Mouse (Mus musculus) kidney, adult 9 months (tissue): ENCODE measurements around the gene Etnk1.

ENCODE experiments used
- DNase-seq: peaks from one replicate; pipeline ENCODE4 v3.0.0; 2022

The Etnk1 gene

DNA sequence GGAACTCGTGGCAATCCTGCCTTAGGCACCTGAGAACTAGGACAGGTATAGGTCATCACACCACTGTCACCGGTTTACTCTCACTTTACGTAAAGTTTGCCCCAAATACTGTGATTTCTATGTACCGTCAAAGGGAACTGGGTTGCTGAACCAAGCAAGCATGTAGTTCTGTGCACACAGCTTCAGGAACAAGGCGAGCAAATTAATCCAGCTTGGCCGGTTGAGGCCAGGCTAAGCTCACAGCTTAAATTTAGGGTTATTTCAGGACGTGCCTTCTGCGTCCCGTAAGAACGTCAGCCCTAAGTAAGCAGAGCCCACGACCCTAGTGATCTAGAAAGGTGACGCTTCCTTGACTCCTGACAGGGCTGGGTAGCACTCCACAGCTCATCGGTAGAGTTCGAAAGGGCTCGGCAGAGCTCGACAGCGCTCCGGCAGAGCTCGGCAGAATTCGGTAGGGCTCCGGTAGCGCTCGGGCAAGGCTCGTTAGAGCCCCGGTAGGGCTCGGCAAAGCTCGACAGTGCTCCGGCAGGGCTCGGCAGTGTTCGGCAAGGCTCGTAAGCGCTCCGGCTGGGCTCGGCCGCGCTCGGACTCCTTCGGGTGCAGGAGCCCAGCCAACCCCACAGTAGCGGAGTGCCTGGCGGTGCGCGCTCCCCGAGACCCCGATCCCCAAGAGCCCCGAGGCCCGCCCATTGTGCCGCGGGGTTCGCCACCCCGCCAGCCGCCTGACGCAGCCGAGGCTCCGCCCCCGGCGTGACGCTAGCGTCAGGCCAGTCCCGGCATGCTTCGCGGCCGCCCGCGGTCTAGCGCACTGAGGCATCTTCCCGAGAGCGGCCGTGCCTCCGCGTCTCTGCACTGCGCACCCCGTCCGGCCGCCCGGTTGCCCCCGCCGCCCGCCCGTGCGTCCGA lies at the start of gene Etnk1:
TSS of gene Etnk1 (plus strand) at position 770 of the 906 bp plus-strand sequence.
- peak; percentile 97 for DNase-seq

DNA sequence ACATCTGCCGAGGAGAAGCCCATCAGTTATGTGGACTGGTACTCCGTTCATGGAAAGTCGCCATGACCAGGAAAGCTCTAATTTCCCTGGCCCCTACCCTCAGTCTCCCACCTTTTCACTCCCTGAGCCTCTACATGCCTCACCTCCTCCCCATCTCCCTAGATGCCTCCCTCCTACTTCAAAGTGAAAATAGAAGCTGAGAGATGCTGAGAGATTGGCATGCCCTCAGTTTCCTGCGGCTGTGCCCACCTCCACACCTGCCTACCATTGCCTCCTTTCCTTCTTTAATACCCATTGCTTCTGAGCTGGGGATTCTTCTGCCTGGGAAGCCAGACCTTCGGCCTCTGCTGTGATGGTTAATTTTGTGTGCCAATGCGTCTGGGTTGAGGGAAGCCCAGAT lies 47.7 kb upstream of the Etnk1 start:
- no peak for DNase-seq

DNA sequence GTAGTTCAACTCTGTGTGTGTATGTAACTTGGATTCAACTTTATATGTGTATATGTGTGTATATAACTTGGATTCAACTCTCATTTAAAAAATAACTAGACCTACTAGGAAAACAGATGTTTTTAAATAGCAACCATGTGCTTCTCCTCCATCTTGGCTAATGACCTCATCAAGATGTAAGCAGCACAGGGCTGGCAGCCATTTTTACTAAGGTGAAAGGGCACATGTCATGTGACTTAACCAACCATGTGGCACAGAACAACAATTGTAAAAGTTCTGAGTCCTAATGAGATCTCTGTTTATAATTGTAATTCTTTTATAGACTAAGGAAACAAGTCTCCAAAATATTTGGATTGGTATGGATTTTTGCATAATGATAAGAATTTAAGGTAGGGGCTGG lies 41.3 kb upstream of the Etnk1 start:
- no peak for DNase-seq

DNA sequence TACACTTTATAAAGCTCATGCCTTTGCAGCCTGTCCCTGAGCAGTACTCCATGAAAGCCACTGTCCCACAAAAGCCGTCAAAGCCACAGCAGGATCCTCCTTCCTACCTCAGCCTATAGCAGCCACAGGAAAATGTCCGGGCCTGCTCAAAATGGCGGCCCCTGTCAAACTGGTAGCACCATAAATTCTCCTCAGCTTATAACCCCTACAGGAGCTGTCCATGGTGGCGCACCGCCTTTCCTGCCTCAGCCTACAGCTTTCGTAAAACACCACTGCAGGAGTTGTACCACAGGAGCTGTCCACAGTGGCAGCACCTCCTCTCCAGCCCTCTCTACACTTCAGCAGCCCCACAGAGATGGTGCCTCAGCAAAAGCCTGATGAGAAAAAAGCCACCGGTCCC lies 37.6 kb upstream of the Etnk1 start:
- DNase-seq: no peak

DNA sequence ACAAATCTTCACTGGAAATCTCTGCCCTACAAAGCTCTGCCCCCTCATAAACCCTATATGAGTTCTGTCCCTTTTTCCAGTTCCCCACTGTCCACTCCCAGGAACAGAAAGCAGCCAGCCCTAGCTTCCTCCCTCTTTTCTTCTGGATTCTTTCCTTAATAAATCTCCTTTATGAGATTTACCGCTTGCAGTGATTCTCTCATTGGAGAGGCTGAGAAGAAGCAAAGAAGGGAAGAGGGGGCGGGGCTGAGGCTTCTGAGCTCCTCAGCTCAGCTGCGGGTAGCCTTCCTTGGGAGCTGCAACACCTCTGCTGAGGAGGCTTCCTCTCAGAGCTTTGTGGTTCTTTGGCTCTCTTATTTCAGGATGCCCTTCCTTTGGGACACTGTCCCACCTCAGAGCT lies 37.1 kb upstream of the Etnk1 start:
- DNase-seq: no peak

DNA sequence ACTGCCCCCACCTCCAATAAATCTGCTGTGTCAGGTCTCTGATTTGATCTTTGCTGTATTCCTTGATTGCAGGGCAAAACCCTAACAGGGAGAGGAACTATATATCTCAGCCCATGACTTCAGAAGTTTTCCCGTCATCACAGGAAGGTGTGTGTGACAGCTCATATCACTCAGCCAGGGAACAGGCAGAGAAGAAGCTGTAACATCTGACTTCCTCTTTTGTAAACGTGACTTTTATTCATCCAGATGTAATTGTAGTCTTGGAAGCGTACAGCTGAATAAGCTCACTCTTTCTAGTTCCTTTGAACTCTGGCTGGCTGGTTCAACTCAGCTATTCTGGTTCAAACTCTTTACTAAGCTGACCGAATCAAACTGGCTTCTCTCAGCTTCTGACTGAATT lies 36.6 kb upstream of the Etnk1 start:
- no peak for DNase-seq

DNA sequence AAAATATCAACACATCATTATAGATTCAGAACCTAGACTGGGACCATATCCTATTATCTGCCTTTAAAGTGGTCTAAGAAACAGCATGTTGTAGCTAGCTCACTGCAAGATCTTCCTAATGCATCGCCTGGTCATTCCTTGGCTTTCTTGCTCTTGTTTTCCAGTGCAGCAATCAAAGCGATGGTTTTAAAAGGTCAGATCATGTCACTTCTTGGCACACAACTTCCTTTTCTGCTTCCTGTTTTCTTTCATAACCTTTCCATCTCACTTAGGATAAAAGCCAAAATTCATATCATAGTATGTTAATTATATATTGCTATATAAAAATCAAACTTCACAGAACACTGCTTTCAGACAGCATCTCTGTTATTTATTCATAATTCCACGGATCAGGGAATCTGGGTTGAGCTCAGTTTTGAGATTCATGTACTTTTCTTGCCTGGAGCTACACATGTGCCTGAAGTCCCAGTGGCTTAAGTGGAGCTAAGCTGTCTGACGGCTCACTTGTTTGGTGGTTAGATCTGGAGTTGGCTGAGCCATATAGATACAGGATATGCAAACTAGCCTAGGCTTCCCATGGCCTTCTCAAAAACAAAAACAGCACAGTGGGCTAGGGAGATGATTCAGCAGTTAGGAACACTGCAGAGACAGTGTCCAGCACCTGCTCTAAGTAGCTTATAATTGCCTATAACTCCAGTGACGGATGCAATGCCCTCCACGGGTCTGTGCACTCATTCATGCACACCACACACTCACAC lies 34.9 kb upstream of the Etnk1 start:
- no peak for DNase-seq

DNA sequence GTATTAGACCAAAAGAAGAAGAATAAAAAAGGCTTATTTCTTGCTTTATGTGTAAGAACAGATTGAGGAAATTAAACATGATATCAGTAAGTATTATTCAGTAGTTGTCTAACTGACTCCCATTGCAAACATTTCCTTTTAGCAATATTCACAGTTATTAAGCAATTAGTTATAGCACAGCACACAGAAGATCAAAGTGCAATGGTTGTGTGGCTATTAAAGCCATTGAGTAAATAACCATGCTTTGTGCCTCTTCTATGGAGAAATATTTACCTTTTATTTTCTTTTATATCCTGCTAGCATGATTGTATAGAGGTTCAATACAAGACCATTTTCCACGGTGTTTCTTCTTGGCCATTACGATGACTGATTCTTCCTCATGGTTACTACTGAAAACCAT lies 33.9 kb upstream of the Etnk1 start:
- no peak for DNase-seq

DNA sequence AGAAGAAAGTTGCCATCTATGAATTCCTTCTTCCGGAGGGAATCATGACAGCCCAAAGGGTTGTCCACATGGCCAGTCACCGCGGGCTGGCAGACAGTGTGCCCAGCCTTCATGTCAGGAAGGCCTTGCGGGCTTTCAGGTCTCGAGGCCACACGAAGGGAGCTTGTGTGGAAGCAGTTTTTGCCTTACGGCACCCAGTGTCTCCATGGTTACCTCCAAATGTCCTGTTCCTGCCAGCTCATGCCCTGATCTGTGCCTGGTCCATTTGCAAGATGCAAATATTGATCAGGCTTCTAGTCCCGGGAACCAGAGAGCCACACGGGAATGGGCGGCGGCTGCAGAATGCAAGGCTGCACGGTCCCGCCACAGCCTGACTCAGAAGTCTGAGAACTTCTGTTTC lies 31.9 kb upstream of the Etnk1 start:
- DNase-seq: no peak

DNA sequence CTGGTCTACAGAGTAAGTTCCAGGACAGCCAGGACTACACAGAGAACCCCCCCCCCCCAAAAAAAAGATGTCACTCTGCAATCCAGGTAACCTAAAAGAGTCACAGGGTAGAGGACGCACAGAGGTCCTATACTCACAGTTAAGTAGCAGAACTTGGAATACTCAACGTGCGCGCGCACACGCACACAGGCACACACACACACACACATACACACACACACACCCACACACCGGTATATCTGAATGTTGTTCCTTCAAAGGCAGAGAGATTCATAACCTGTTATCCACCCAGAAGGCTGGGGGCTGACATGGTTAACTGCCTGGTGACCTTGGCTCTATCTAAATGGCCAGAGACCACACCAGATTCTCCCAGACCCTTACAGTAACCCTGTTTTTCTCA lies 30.3 kb upstream of the Etnk1 start:
- no peak for DNase-seq

DNA sequence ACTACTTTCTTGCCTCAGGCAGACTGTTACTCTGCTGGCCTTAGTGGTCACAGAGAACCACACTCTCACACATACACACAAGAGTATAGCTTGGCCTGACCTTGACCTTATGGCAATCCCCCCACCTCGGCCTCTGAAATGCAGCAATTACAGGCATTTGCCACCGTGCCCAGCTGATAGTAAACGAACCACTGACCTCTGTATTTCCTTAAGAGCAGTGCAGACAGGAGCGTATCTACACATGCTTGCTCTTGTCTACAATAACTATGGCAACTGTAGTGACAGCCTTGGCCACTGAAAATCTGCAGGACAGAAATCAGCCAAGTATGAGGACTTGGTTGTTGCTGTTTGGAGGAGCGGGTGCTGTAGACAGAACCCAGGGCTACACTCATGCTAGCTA lies 29.7 kb upstream of the Etnk1 start:
- no peak for DNase-seq

DNA sequence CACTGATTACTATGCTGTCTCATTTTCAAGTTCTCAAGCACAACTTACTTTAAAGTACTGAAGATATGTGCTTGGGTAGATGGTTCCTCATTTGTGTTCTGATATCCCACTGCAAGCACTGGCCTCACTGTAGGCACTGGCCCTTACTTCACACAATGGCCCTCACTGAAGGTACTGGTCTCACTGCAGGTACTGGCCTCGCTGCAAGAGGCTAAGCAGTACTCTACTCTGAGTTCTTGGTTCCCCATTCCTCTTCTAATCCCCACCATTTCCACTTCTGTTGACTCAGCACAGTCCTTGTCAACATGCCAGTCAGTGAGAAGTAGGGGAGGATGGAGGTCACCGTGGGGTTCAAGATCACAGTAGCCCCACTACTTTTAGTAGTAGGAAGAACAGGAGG lies 27.6 kb upstream of the Etnk1 start:
- DNase-seq: no peak

DNA sequence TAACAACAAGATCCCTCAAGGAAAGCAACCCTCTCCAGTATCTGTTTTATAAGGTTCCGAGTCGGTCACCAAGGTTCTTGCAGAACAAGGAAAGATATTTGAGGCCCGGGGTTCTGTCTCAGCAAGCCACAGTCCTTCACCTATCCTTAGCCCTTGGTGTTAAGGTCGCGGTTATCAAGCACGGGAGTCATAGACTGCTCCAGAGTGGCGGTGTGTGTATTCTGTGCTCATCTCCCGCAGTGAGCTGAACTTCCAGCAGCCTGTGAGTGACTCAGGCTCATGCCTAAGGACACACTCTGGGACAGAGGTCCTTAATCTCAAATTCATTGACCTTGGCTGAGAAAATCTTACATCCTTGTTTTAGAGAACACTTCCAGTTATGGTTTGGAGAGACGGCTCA lies 26.1 kb upstream of the Etnk1 start:
- no peak for DNase-seq

DNA sequence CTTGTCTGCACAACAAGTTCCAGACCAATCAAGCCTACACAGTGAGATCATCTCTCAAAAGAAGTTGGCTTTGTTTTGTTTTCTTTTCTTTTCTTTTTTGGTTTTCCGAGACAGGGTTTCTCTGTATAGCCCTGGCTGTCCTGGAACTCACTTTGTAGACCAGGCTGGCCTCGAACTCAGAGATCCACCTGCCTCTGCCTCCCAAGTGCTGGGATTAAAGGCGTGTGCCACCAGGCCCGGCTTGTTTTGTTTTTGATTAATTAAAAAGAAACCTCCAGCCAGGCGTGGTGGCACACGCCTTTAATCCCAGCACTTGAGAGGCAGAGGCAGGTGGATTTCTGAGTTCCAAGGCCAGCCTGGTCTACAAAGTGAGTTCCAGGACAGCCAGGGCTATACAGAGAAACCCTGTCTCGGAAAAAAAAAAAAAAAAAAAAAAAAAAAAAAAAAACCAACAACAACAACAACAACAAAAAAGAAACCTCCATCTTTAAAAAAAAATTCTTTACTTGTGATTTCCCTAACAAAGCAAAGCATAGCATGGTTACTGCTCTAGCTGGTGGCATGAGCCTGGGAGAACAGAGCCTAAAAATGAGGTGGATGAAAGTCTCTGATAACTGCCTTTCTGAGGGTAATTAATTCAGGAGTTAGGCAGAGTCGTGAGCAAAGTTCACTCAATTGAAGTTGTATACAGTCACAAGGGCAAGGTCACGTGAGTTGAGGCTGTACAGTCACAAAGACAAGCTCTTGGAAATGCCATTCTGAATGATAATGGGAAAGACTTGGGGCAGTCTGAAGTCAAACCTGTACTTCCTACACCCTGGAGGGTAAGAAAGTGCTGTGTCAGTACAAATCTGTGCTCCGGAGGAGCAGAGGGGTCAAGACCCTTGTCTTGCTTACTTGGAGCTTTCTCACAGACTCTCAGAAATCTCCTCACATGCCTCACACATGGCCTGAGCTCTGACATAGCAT lies 25.1 kb upstream of the Etnk1 start:
- peak; percentile 71 for DNase-seq

DNA sequence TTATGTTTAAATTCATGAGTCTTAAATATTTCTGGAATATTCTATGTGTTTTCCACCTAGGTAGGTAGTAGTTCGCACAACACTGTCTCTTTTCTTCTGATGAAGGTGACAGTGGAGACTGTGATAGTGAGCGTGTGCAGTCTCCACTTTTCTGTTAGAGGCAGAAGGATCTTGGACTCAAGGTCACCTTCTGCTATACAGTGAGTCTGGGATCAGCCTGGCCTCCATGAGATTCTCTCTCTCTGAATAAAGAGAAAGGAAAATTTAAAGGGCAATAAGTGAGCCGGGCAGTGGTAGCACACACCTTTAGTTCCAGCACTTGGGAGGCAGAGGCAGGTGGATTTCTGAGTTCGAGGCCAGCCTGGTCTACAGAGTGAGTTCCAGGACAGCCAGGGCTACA lies 24.2 kb upstream of the Etnk1 start:
- no peak for DNase-seq

DNA sequence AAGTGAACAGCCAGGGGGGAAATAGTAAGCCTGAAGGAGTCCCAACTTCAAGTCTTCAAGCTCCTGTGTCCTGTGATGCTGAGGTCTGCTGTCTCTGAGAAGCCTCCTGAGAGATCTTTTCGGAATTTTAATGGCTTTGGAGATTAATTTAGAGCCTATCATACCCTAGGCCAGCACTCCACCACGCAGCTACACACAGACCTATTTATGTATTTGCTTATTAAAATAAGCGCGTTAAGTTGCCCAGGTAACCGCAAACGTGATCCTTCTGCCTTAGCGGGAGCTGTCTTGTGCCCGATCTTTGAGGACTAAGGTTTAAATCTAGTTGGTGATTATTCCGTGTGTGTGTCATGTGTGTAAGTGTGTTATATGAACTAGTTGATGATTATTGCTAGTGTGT lies 23.7 kb upstream of the Etnk1 start:
- DNase-seq: no peak

DNA sequence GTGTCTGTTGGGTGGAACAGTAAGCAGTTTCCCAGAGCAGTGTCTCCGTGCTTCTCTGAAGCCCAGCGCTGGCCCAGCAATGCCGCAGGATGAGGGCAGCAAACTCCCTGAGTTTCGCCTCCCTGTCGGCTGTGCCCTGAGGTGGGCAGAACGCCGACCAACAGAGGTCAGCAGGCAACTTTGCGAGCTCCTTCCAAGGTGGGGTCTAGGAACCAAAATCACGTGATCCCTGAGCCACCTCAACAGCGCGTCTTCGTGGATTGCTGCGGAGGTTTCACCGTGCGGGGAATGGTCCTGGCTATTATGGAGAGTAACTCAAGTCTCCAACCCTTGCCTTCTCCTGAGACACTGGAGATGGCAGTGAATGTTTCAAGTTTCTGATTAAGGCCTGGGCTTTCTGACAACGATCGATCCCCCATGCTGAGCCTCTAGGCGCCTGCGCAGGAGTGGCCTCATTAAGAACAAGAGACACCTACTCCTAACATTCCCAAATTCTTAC lies 23.2 kb upstream of the Etnk1 start:
- no peak for DNase-seq

DNA sequence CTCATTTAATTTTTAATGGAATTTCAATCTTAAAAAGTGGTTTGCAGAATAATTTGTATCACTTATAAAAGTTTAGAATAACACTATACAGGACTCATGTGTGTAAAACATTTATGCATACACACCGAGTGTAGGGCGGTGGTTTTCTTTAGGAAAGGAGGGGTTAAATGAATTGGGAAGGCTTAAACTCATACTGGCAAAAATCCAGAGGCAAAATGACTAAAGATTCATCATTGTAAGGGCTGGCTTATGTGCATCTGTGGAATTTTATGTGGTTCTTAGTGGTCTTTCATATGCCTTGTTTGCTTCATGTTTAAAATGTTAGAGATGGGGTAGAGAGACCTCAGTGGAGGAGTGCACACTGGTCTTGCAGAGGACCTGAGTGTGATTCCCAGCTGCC lies 22.5 kb upstream of the Etnk1 start:
- DNase-seq: no peak

DNA sequence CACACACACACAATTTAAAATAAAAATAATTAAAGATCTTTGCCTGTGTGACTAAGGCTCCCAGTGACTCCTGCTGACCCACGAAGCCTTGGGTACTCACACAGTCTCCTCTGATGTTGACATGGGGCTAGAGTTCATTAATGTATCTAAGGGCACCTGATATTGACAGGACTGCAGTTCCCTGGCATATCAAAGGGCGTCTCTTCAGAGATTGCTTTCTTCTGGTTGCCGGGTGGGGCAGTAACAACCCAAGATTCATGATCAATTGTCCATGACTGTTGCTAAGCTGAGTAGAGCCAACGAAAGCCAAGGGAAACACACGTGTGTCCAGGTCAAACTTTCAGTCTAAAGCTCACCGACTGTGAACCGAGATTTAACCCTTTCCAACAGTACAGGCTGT lies 22.0 kb upstream of the Etnk1 start:
- DNase-seq: peak; percentile 80

DNA sequence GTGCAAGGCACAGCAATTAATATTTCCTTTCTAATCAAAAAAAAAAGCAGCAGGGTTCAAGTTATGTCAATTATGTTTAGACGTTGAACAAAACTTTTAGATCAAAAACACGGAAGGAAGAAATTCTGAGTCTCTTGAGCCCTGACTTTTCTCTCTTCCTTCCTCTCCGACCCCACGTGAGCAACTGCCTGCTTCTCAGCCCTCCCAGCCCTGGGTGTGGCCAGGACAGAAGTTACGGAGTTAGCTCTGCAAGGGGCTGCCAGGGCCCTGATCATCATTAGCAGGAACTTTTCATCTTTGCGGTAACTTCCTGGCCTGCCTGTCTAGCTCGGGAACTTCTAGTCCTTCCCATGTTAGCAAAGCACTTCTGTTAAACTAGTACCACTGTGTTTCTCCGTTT lies 20.3 kb upstream of the Etnk1 start:
- DNase-seq: peak; percentile 62

DNA sequence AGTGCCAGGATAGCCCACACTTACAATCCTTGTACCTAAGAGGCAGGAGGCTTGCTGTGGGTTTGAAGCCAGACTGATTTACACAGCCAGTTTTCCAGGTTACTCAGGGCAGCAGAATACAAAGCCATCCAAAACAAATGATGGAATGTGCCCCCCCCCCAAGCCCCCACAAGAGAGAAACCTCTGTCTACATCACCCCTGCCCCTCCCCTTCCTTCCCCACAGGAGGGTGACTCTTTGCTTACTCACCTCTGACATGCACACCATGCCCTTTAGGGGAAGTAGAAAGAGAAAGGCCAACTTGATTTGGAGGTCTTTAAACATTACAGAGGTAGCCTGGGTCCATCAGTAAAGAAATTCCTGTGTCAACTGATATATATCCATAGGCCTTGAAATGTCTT lies 18.2 kb upstream of the Etnk1 start:
- DNase-seq: no peak

DNA sequence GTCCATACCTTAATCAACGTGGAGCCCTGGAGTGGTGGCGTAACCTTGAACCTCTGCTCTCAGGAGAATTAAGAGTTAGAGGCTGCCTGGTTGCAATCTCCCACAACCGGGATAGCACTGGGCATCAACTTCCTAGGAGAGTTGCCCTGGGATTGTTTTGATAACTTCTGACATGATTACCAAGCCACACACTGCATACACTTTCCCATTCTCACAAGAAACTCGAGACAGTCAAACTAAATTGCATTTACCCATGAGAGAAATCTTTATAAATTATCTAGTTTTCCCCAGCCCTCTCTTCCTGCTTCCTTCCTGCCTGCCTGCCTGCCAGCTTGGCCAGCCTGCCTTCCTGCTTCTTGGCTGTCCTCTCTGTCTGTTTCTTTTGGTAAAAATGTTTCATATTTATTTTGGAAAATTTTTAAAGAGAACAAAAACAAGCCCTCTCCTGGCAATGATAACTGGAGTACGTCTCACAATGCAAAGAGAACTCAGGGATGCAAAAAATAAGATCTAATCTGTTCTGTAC lies 17.2 kb upstream of the Etnk1 start:
- no peak for DNase-seq
